Mouse (Mus musculus) hindbrain, embryonic 10.5 days (tissue): ENCODE data around the gene Cbfa2t2. TPM values are rescaled to one million over a fixed set of nuclear protein-coding genes. Genes with fewer than 3 reads are reported as not detected.

Experiments
- DNase-seq: peaks from one replicate; pipeline ENCODE4 v3.0.0-alpha.2; 2017; ENCODE audit warnings: low spot score
- H3K27ac ChIP-seq: fragments of 300-500 bp; sonication (generic); 2 replicates; pipeline ENCODE4 v1.5.1; 2016; ENCODE audit warnings: mild to moderate bottlenecking, moderate library complexity
- H3K27me3 ChIP-seq: fragments of 300-500 bp; sonication (generic); 2 replicates; pipeline ENCODE4 v1.6.1; 2016; ENCODE audit warnings: mild to moderate bottlenecking; ENCODE audit not compliant: poor library complexity, insufficient read depth, severe bottlenecking
- H3K36me3 ChIP-seq: fragments of 300-500 bp; sonication (generic); 2 replicates; pipeline ENCODE4 v1.6.1; 2016; ENCODE audit warnings: mild to moderate bottlenecking, moderate library complexity
- H3K4me1 ChIP-seq: fragments of 300-500 bp; sonication (generic); replicated peaks from 2 replicates; pipeline ENCODE4 v1.6.1; 2016; ENCODE audit warnings: mild to moderate bottlenecking
- H3K4me3 ChIP-seq: fragments of 300-500 bp; sonication (generic); 2 replicates; pipeline ENCODE4 v1.5.1; 2016; ENCODE audit warnings: mild to moderate bottlenecking, moderate library complexity
- H3K9me3 ChIP-seq: fragments of 300-500 bp; sonication (generic); 2 replicates; pipeline ENCODE4 v1.6.1; 2016; ENCODE audit warnings: mild to moderate bottlenecking, moderate library complexity
- WGBS: fragments of 180-500 bp; shearing (Covaris S2); methylation state at CpG from one replicate; pipeline ENCODE4 v1.1.7; 2016; 5-methylcytosine and 5-hydroxymethylcytosine counted together
- polyA plus RNA-seq: library from polyadenylated mRNA; unstranded; fragments of >200 nt; fragmentation: Nextera tagmentation; extraction: Ambion mirVana; gene quantifications from 2 replicates; pipeline ENCODE4 v1.2.1, GENCODE M21; 2016

The Cbfa2t2 gene
- polyA plus RNA-seq, 1 experiment from 2014 or later = 79.1 TPM

DNA sequence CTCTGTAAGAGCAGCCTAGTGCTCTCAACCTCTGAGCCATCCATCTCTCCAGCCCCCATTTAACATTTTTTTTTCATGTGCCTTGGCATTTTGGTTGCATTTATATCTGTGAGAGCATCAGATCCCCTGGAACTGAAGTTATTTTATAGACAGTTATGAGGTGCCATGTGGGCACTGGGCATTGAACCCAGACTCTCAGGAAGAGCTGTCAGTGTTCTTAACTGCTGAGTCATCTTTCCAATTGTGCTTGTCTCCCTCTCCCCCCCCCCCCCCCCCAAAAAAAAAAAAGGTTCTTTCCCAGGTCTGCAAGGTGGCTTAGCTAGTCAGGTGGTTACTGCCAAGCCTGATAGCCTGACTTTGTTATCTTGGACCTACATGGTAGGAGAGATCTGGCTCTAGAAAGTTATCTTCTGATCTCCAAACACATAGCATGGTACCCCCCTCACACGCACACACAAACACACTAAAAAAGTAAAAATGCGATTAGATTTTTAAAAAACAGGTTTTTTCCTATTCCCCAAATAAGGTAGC is 63.5 kb downstream of the Cbfa2t2 start:
- H3K9me3 ChIP-seq = no peaks in the 10 kb centered on the region
- no peak overlapping the region for H3K4me3 ChIP-seq
- 96% methylated on average over 2 of the region's 2 CpGs for WGBS
- peaks cover 56% of the 10 kb centered on the region for H3K36me3 ChIP-seq
- no peak overlapping the region for H3K27ac ChIP-seq
- H3K4me1 ChIP-seq = no peaks in the 10 kb centered on the region
- DNase-seq = no peak
- H3K27me3 ChIP-seq = no peaks in the 10 kb centered on the region

DNA sequence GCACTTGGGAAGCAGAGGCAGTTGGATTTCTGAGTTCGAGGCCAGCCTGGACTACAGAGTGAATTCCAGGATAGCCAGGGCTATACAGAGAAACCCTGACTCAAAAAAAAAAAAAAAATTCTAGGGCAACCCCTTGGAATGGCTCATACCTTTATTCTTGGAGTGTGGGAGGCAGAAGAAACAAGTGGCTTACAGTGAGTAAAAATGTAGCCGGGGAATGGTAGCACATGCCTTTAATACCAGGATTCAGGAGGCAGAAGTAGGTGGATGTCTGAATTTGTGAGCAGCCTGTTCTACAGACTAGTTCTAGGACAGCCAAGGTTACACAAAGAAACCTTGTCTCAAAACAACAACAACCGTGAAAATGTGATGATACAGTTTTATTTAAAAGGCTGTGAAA is 64.5 kb downstream of the Cbfa2t2 start:
- no peak for DNase-seq

DNA sequence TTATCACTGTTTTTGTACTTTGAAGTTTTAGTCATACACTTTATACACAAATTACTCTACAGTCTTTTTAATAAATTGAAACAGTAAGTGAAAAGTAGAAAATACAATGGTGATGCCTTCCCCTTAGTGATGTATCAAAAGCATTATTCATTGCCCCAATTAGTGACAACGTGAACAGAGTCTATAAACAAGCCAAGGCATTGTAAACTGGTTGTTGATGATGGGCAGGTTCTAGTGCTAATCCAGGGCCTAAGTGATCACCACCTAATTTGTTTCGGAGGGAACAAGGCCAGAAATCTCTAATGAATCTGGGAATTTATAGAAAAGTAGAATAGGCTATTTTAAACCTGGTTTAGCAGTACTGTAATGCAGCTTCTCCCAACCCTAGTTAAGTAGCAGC is 70.8 kb downstream of the Cbfa2t2 start:
- Histone ChIP-seq H3K36me3 (peaks cover 96% of the 10 kb centered on the region), H3K4me1 (no peaks in the 10 kb centered on the region), H3K4me3 (no peak overlapping the region), H3K9me3 (no peaks in the 10 kb centered on the region), H3K27ac (no peak overlapping the region), H3K27me3 (no peaks in the 10 kb centered on the region)
- DNase-seq = no peak
- 85% methylated on average over 2 of the region's 2 CpGs for WGBS

More for the DNA sequence above, 64.5 kb downstream of the Cbfa2t2 start:
- 92% methylated on average over 3 of the region's 3 CpGs for WGBS
- Histone ChIP-seq H3K27me3 (no peaks in the 10 kb centered on the region), H3K9me3 (no peaks in the 10 kb centered on the region), H3K27ac (no peak overlapping the region), H3K4me1 (no peaks in the 10 kb centered on the region), H3K4me3 (no peak overlapping the region), H3K36me3 (peaks cover 61% of the 10 kb centered on the region)

DNA sequence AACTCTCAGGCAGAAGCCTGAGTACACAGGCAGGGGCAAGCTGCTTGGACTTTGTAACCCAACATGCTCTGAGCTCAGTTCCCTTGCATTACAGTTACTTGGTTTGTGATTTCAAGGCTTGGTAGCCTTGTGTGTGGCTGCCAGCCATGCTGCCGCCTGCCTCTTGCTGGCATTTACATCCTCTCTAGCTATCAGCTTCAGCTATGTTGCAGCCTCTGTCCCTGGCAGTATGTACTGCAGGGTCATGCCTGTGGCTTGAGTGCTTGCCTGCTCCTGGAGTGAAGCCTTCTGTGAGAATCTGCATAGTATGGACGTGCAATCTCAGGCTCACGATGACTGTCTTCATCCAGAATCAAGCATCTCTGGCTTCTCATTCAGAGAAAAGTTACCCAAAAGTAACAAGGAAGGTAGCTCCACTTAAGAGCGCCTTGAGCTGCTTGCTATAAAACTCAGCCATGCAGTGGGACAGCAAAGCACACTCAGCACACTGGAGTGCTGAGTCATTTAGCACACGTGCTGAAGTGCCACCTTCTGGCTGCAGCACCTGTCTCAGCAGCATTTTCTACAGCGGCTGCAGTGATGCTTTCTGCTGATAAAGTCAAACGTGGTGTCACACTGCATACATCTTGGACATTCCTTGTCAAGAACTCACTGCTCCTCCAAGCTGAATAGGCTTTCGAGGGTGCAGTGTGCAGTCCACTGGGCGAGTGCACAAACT is 71.4 kb downstream of the Cbfa2t2 start:
- Histone ChIP-seq H3K9me3 (no peaks in the 10 kb centered on the region), H3K27me3 (no peaks in the 10 kb centered on the region), H3K4me1 (no peaks in the 10 kb centered on the region), H3K36me3 (peaks cover 98% of the 10 kb centered on the region), H3K27ac (no peak overlapping the region), H3K4me3 (no peak overlapping the region)
- no peak for DNase-seq
- WGBS = 82% methylated on average over 9 of the region's 9 CpGs

DNA sequence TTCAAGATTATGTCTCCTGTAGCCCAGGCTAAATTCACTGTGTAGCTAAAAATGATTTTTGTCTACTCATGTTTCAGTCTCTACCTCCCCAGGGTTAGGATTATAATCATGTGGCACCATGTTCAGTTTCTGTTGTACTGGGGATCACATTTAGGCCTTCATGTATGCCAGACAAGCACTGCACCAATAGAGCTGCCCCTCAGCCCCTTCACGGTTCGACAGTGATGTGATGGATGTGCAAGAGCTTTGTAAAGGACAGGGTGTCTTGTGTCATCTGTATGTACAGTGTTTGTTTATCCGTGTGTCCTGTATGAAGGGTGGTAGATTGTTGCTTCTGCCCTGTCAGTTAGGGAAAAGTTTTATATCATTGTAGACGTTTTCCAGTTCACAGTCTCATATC is 72.2 kb downstream of the Cbfa2t2 start:
- 94% methylated on average over 4 of the region's 4 CpGs for WGBS
- no peak for DNase-seq
- no peak overlapping the region for H3K4me3 ChIP-seq
- H3K9me3 ChIP-seq = no peaks in the 10 kb centered on the region
- H3K27ac ChIP-seq = no peak overlapping the region
- H3K27me3 ChIP-seq = no peaks in the 10 kb centered on the region
- no peaks in the 10 kb centered on the region for H3K4me1 ChIP-seq
- H3K36me3 ChIP-seq = peaks cover 98% of the 10 kb centered on the region

DNA sequence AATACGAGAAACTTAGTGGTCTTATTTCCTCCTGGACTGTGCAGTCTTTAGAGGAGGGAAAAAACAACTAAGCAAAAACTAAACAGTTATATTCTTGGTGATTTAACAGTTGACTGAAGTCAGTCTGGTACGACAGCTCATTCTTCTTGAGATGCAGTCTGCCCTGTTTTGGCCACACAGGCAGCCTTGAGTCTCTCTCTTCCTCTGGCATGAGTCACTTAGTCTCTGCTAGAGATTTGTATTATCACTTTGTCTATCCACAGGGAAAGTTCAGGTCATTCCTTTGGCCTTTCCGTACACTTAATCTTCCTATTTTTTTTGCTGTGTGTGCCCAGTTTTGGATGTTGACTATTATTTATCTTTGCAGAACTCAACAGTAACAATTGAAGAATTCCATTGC is 73.9 kb downstream of the Cbfa2t2 start:
- peaks cover 90% of the 10 kb centered on the region for H3K36me3 ChIP-seq
- WGBS = 90% methylated on average over 3 of the region's 3 CpGs

DNA sequence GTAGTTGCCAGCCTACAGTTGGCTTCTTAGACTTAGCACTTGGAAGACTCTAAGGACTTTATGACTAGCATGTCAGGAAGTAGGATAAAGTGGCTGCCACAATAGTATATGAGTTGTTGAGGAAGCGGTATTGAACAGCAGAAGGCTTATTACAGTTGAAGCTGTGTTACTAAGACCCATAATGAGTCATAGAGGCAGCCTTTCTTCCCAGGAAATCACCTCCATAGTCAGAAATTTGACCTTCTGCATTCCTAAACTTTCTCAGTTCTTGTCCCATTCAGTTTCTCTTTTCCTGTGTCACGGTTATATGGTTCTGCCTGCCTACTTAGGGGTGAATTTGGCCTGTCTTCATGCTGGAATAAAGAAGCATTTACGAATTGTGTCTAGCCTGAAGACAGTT is 80.7 kb downstream of the Cbfa2t2 start:
- no peak overlapping the region for H3K4me3 ChIP-seq
- no peak overlapping the region for H3K27ac ChIP-seq
- H3K4me1 ChIP-seq = no peaks in the 10 kb centered on the region
- H3K9me3 ChIP-seq = no peaks in the 10 kb centered on the region
- no peak for DNase-seq
- WGBS = 90% methylated on average over 3 of the region's 3 CpGs
- no peaks in the 10 kb centered on the region for H3K27me3 ChIP-seq
- peaks cover 91% of the 10 kb centered on the region for H3K36me3 ChIP-seq

More for the DNA sequence above, 73.9 kb downstream of the Cbfa2t2 start:
- no peak overlapping the region for H3K27ac ChIP-seq
- no peaks in the 10 kb centered on the region for H3K4me1 ChIP-seq
- H3K27me3 ChIP-seq = no peaks in the 10 kb centered on the region
- no peaks in the 10 kb centered on the region for H3K9me3 ChIP-seq
- no peak overlapping the region for H3K4me3 ChIP-seq
- DNase-seq = no peak

DNA sequence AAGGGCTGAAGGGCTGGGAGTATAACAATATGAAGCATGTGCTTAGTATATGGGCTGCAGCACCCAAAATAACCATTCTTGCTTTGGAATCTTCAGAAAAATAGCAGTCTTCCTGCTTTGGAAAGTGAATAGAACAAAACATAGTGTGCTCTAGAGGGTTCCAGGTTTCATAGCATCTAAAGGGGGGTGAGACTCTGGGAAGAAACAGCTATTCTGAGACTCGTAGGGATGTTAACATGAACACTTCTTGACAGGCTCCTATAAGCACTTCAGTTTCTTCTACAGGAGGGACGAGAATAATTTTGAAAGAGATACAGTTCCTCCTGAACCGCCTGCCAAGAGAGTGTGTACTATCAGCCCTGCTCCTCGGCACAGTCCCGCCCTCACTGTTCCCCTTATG is 81.1 kb downstream of the Cbfa2t2 start:
- Histone ChIP-seq H3K27ac (no peak overlapping the region), H3K27me3 (no peaks in the 10 kb centered on the region), H3K4me3 (no peak overlapping the region), H3K4me1 (no peaks in the 10 kb centered on the region), H3K9me3 (no peaks in the 10 kb centered on the region), H3K36me3 (peaks cover 91% of the 10 kb centered on the region)
- WGBS = 95% methylated on average over 5 of the region's 5 CpGs
- no peak for DNase-seq

DNA sequence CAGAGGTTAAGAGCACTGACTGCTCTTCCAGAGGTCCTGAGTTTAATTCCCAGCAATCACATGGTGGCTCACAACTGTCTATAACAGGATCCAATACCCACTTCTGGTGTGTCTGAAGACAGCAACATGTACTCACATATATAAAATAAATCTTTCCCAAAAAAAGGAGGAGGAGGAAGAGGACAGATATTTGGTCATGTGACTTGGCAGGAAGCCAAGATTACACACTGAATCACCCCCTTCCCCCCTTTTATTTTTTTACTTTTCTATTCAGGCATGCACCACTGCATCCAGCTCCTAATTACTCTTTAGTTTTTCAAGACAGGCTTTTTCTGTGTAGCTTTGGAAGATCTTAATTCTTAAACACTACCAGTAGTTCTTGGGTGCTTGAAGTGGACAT is 85.2 kb downstream of the Cbfa2t2 start:
- H3K36me3 ChIP-seq = peaks cover 98% of the 10 kb centered on the region
- H3K9me3 ChIP-seq = no peaks in the 10 kb centered on the region
- H3K27ac ChIP-seq = no peak overlapping the region
- DNase-seq = no peak
- no peaks in the 10 kb centered on the region for H3K4me1 ChIP-seq
- no peak overlapping the region for H3K4me3 ChIP-seq
- no peaks in the 10 kb centered on the region for H3K27me3 ChIP-seq

DNA sequence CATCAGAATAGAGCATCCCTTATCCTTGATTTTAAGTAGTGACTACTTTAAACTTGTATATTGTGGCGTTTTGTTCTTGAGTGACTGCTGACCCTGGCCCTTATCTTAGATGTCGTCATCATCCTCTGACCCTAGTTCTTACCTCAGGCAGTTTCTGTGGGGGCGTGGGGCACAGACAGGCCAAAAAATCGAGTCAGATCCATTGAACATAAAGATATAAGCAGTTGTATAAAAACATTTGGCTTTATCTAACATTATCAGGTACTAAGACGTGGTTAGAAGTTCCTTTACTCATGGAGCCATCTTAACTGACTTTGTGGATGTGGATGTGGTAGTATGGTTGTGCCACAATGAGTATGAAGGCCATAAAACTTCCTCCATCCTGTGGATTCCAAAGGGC is 86.1 kb downstream of the Cbfa2t2 start:
- 90% methylated on average over 5 of the region's 5 CpGs for WGBS
- Histone ChIP-seq H3K9me3 (no peaks in the 10 kb centered on the region), H3K4me1 (no peaks in the 10 kb centered on the region), H3K27me3 (no peaks in the 10 kb centered on the region), H3K27ac (no peak overlapping the region), H3K36me3 (peaks cover 98% of the 10 kb centered on the region), H3K4me3 (no peak overlapping the region)
- no peak for DNase-seq

DNA sequence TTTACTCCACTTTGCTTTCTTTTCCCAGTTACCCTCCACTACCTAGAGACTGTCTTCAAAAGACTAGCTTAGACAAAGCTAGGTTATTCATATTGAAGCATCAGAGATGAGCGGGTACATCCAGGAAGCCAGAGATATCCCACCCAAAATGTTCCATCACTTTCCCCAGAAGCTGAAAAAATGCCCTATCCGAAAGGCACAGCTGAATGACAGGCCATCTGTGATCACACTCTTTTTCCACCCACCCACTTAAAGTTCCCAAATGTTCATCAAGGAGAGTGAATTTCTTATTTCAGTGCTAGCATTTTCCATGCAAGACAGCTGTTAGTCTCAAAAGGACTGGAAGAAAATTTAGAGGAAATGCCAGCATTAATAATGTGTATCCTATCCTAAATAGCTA is 89.0 kb downstream of the Cbfa2t2 start:
- Histone ChIP-seq H3K36me3 (peaks cover 95% of the 10 kb centered on the region), H3K9me3 (no peaks in the 10 kb centered on the region), H3K27me3 (no peaks in the 10 kb centered on the region), H3K4me1 (no peaks in the 10 kb centered on the region), H3K27ac (no peak overlapping the region), H3K4me3 (no peak overlapping the region)
- no peak for DNase-seq
- 90% methylated on average over 2 of the region's 2 CpGs for WGBS

DNA sequence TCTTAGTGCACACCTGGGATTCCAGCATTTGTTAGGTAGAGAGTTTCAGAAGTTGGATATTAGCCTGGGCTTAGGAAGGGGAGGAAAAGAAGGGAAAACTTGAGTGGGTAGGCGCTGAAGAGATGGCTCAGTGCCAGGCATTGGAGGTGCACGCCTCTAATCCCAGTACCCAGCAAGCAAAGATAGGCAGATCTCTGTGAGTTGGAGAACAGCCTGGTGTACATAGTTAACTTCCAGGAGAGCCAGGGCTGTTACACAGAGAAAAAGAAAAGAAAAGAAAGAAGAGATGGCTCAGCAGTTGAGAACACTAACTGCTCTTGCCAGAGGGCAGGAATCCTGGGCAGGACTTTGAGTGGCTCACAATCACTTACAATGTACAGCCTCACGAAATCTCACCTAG is 90.2 kb downstream of the Cbfa2t2 start:
- H3K4me1 ChIP-seq = no peaks in the 10 kb centered on the region
- H3K27me3 ChIP-seq = no peaks in the 10 kb centered on the region
- peaks cover 97% of the 10 kb centered on the region for H3K36me3 ChIP-seq
- no peaks in the 10 kb centered on the region for H3K9me3 ChIP-seq
- DNase-seq = no peak
- no peak overlapping the region for H3K4me3 ChIP-seq
- 94% methylated on average over 3 of the region's 3 CpGs for WGBS
- H3K27ac ChIP-seq = no peak overlapping the region

DNA sequence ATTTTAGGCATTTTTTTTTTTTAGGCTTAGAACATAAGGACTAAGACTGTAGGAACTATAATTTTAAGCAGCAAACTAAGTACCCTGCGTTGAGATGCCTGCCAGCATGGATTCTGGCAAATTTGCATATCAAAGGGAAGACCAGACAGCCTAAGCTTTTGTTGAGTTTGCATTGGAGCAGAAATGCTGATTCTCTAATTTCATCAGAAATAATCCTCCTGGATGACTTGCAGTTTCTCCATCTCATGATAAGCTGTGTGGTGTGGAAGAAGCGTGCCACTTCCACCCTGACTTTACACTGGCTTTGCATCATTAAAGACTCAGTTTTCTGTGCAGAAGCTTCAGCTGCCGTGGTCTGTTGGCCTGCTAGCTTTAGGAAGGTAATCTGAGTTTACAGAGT is 96.6 kb downstream of the Cbfa2t2 start:
- Histone ChIP-seq H3K27ac (no peak overlapping the region), H3K4me3 (no peak overlapping the region), H3K4me1 (peaks cover 9% of the 10 kb centered on the region), H3K9me3 (no peaks in the 10 kb centered on the region), H3K27me3 (no peaks in the 10 kb centered on the region), H3K36me3 (peaks cover 96% of the 10 kb centered on the region)
- DNase-seq = no peak
- 58% methylated on average over 3 of the region's 3 CpGs for WGBS
